Mouse (Mus musculus) kidney, postnatal 4 days (tissue): Measurements from ENCODE around the gene Rasl11a.
"Not testable (repeated sequence)": the region's sequence is repeated elsewhere in the genome, so short reads cannot be mapped to it uniquely, and the experiment has no call there.

Experiments
- DNase-seq, 2 experiments: peaks; one replicate each; pipeline ENCODE4 v3.0.0; 2021; ENCODE audit warnings: mixed read lengths in 2 of 2

Rasl11a gene

DNA sequence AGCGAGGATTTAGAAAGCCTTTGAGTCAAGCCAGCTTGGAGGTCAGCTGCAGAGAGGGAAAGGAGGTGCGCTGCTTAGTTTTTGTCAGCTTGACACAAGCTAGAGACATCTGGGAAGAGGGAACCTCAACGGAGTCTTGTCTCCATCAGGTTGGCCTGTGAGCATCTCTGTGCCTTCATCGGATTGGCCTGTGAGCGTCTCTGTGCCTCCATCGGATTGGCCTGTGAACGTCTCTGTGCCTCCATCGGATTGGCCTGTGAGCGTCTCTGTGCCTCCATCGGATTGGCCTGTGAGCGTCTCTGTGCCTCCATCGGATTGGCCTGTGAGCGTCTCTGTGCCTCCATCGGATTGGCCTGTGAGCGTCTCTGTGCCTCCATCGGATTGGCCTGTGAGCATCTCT lies 50.8 kb downstream of the Rasl11a start:
- not testable (repeated sequence) for DNase-seq

DNA sequence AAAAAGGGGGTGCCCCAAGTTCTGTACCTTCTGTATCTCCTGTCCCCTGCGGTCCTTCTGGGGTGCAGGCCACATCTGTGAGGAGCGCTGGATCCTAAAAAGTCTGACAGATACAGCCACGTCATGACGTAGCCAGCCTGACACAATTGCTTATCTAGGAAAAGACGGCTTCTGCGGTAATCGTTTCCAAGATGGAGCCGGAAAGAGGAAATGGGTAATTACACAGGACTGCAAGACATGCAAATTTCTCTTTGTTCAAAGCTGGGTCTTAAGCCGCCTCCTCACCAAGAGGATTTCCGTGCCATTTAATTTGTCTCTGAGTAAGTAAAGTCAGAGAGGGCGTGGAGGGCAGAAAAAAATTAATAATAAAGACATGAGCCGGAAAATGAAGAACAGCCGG lies 52.1 kb downstream of the Rasl11a start:
- DNase-seq = no peak
